Mouse (Mus musculus) heart, embryonic 11.5 days (tissue): Measurements from ENCODE around the gene Afmid. TPM values are rescaled to one million over a fixed set of nuclear protein-coding genes. Genes with fewer than 3 reads are reported as not detected.
"Not testable (repeated sequence)": the region's sequence is repeated elsewhere in the genome, so short reads cannot be mapped to it uniquely, and the experiment has no call there.

Source experiments
- ATAC-seq: fragments of 200-750 bp; cut with Nextera tagmentation; replicated peaks from 2 replicates; pipeline ENCODE4 v1.8.0; 2017; ENCODE audit warnings: moderate library complexity; ENCODE audit not compliant: insufficient number of reproducible peaks, low FRiP score, low TSS enrichment
- H3K27ac ChIP-seq: fragments of 300-500 bp; sonication (generic); 2 replicates; pipeline ENCODE4 v1.5.1; 2014; ENCODE audit warnings: mild to moderate bottlenecking, low read depth, low read length
- H3K27me3 ChIP-seq: fragments of 300-500 bp; sonication (generic); 2 replicates; pipeline ENCODE4 v1.6.1; 2014; ENCODE audit warnings: mild to moderate bottlenecking, low read length, mixed read lengths; ENCODE audit not compliant: control insufficient read depth, insufficient read depth
- H3K36me3 ChIP-seq: fragments of 300-500 bp; sonication (generic); 2 replicates; pipeline ENCODE4 v1.6.1; 2014; ENCODE audit warnings: mild to moderate bottlenecking, low read length, moderate library complexity, mixed read lengths; ENCODE audit not compliant: control insufficient read depth, insufficient read depth
- H3K4me1 ChIP-seq: fragments of 300-500 bp; sonication (generic); 2 replicates; pipeline ENCODE4 v1.6.1; 2014; ENCODE audit warnings: low read length; ENCODE audit not compliant: control insufficient read depth, insufficient read depth
- H3K4me2 ChIP-seq: fragments of 300-500 bp; sonication (generic); 2 replicates; pipeline ENCODE4 v1.6.1; 2014; ENCODE audit warnings: mild to moderate bottlenecking, moderate library complexity
- H3K4me3 ChIP-seq: fragments of 300-500 bp; sonication (generic); 2 replicates; pipeline ENCODE4 v1.5.1; 2014; ENCODE audit warnings: low read depth, low read length
- H3K9ac ChIP-seq: fragments of 300-500 bp; sonication (generic); 2 replicates; pipeline ENCODE4 v1.6.1; 2014; ENCODE audit warnings: mild to moderate bottlenecking, low read depth, low read length, moderate library complexity
- H3K9me3 ChIP-seq: fragments of 300-500 bp; sonication (generic); replicated peaks from 2 replicates; pipeline ENCODE4 v1.6.1; 2016; ENCODE audit warnings: low read length; ENCODE audit not compliant: control insufficient read depth
- WGBS: fragments of 180-500 bp; shearing (Covaris S2); extraction: QIAGEN DNeasy Blood & Tissue Kit; methylation state at CpG from one replicate; pipeline ENCODE4 v1.1.7; 2014; ENCODE audit not compliant: insufficient replicate concordance; 5-methylcytosine and 5-hydroxymethylcytosine counted together
- polyA plus RNA-seq: library from polyadenylated mRNA; unstranded; fragments of >200 nt; fragmentation: Nextera tagmentation; extraction: Ambion mirVana; gene quantifications from 2 replicates; pipeline ENCODE4 v1.2.1, GENCODE M21; 2014

Gene Afmid
- polyA plus RNA-seq, 1 experiment from 2014 or later: 13.1 TPM

- H3K9me3 ChIP-seq, H3K4me3 ChIP-seq, H3K9ac ChIP-seq, H3K27me3 ChIP-seq, H3K4me2 ChIP-seq, H3K27ac ChIP-seq, ATAC-seq: not testable (repeated sequence)
- peaks cover 12% of the 10 kb centered on the region for H3K4me1 ChIP-seq
- 80% methylated on average over 9 of the region's 9 CpGs for WGBS
- peaks cover 26% of the 10 kb centered on the region for H3K36me3 ChIP-seq
Observed at GRCm38 (mm10) chr11:117815850-117816249, 9.9 kb upstream of the Afmid start.

- H3K4me1 ChIP-seq: peaks cover 6% of the 10 kb centered on the region; the same call in 1 of the 2 replicates
- WGBS: 87% methylated on average over 13 of the region's 13 CpGs
- no peak overlapping the region for H3K4me2 ChIP-seq
Observed at GRCm38 (mm10) chr11:117816389-117816996, 9.2 kb upstream of the Afmid start.

GRCm38 (mm10) chr11:117819095-117819494, 6.6 kb upstream of the Afmid start:
- no peak for ATAC-seq
- peak overlapping the region; percentile 37; the same call in 1 of the 2 replicates for H3K27ac ChIP-seq
- H3K27me3 ChIP-seq: no peaks in the 10 kb centered on the region
- peaks cover 25% of the 10 kb centered on the region for H3K36me3 ChIP-seq
- H3K4me1 ChIP-seq: peaks cover 12% of the 10 kb centered on the region
- no peak overlapping the region; the same call in 1 of the 2 replicates for H3K9ac ChIP-seq
- no peak overlapping the region for H3K4me2 ChIP-seq
- 77% methylated on average over 8 of the region's 8 CpGs for WGBS
- no peaks in the 10 kb centered on the region for H3K9me3 ChIP-seq
- H3K4me3 ChIP-seq: no peak overlapping the region

More at GRCm38 (mm10) chr11:117816389-117816996, 9.2 kb upstream of the Afmid start:
- no peak for ATAC-seq
- Histone ChIP-seq H3K36me3 (peaks cover 32% of the 10 kb centered on the region), H3K27ac (no peak overlapping the region), H3K4me3 (no peak overlapping the region), H3K9ac (no peak overlapping the region), H3K27me3 (no peaks in the 10 kb centered on the region), H3K9me3 (no peaks in the 10 kb centered on the region)

GRCm38 (mm10) chr11:117820173-117820572, 5.6 kb upstream of the Afmid start:
- peaks cover 18% of the 10 kb centered on the region for H3K4me1 ChIP-seq
- 96% methylated on average over 7 of the region's 7 CpGs for WGBS

GRCm38 (mm10) chr11:117821868-117822267, 3.9 kb upstream of the Afmid start:
- WGBS: 85% methylated on average over 9 of the region's 9 CpGs
- peaks cover 22% of the 10 kb centered on the region for H3K36me3 ChIP-seq
- no peaks in the 10 kb centered on the region for H3K27me3 ChIP-seq
- no peak overlapping the region for H3K4me2 ChIP-seq
- H3K27ac ChIP-seq: no peak overlapping the region
- peaks cover 26% of the 10 kb centered on the region for H3K4me1 ChIP-seq
- H3K9ac ChIP-seq: no peak overlapping the region
- no peak for ATAC-seq
- H3K4me3 ChIP-seq: no peak overlapping the region
- H3K9me3 ChIP-seq: no peaks in the 10 kb centered on the region

More at GRCm38 (mm10) chr11:117820173-117820572, 5.6 kb upstream of the Afmid start:
- H3K9me3 ChIP-seq: no peaks in the 10 kb centered on the region
- H3K36me3 ChIP-seq: peaks cover 25% of the 10 kb centered on the region
- no peak overlapping the region for H3K27ac ChIP-seq
- H3K27me3 ChIP-seq: no peaks in the 10 kb centered on the region
- H3K9ac ChIP-seq: no peak overlapping the region
- no peak overlapping the region for H3K4me2 ChIP-seq
- ATAC-seq: no peak
- H3K4me3 ChIP-seq: no peak overlapping the region

GRCm38 (mm10) chr11:117822728-117823241, 2.9 kb upstream of the Afmid start:
- WGBS: 76% methylated on average over 7 of the region's 7 CpGs
- Histone ChIP-seq H3K9ac (no peak overlapping the region; the same call in 1 of the 2 replicates), H3K9me3 (no peaks in the 10 kb centered on the region), H3K27me3 (no peaks in the 10 kb centered on the region), H3K4me2 (no peak overlapping the region), H3K36me3 (peaks cover 18% of the 10 kb centered on the region), H3K4me3 (no peak overlapping the region), H3K4me1 (peaks cover 36% of the 10 kb centered on the region), H3K27ac (no peak overlapping the region; the same call in 1 of the 2 replicates)
- no peak for ATAC-seq

DNA sequence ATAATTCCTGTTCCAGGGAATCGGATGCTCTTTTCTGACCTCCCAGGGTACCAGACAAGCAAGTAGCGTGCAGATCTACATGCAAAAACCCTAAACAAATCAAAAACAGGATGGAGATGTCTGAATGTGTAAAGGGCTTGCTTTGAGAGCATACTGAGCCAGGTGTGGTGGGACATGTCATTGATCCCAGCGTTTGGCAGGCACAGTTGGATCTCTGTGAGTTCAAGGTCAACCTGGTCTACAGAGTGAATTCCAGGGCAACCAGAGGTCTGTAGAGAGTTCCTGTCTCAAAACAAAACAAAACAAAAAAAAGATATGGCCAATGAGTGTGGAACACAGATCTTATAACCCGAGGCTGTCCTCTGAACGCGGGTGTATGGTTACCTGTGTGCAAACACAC, 2.3 kb upstream of the Afmid start:
- Histone ChIP-seq H3K9ac (no peak overlapping the region), H3K4me3 (no peak overlapping the region), H3K36me3 (peaks cover 18% of the 10 kb centered on the region), H3K9me3 (no peaks in the 10 kb centered on the region), H3K27me3 (no peaks in the 10 kb centered on the region), H3K27ac (no peak overlapping the region), H3K4me2 (no peak overlapping the region), H3K4me1 (peaks cover 42% of the 10 kb centered on the region)
- 89% methylated on average over 6 of the region's 6 CpGs for WGBS
- ATAC-seq: no peak

GRCm38 (mm10) chr11:117824060-117824969, 1.4 kb upstream of the Afmid start:
- H3K4me2 ChIP-seq: peak overlapping the region; percentile 81
- H3K4me3 ChIP-seq: peak overlapping the region; percentile 65
- 22% methylated on average over 23 of the region's 23 CpGs for WGBS
- peaks cover 51% of the 10 kb centered on the region for H3K4me1 ChIP-seq
- H3K36me3 ChIP-seq: peaks cover 18% of the 10 kb centered on the region
- no peaks in the 10 kb centered on the region for H3K9me3 ChIP-seq
- 0 out of 2 replicates have a peak, but pooled peaks have one; percentile 43 for ATAC-seq
- peak overlapping the region; percentile 86 for H3K9ac ChIP-seq
- no peaks in the 10 kb centered on the region for H3K27me3 ChIP-seq
- peak overlapping the region; percentile 89 for H3K27ac ChIP-seq
